Mouse (Mus musculus) embryonic facial prominence, embryonic 12.5 days (tissue): ENCODE results near the gene Ss18l1. TPM values are rescaled to one million over a fixed set of nuclear protein-coding genes. Genes with fewer than 3 reads are reported as not detected.

Source experiments
- ATAC-seq: fragments of 200-750 bp; cut with Nextera tagmentation; 2 replicates; pipeline ENCODE4 v1.8.0; 2017; ENCODE audit not compliant: insufficient number of reproducible peaks, insufficient read depth, low FRiP score, low TSS enrichment
- H3K27ac ChIP-seq: fragments of 300-500 bp; sonication (generic); 2 replicates; pipeline ENCODE4 v1.5.1; 2016; ENCODE audit warnings: mild to moderate bottlenecking
- H3K27me3 ChIP-seq: fragments of 300-500 bp; sonication (generic); 2 replicates; pipeline ENCODE4 v1.6.1; 2016; ENCODE audit warnings: mild to moderate bottlenecking, moderate library complexity
- H3K36me3 ChIP-seq: fragments of 300-500 bp; sonication (generic); 2 replicates; pipeline ENCODE4 v1.6.1; 2016; ENCODE audit warnings: mild to moderate bottlenecking
- H3K4me1 ChIP-seq: fragments of 300-500 bp; sonication (generic); 2 replicates; pipeline ENCODE4 v1.6.1; 2016
- H3K4me2 ChIP-seq: fragments of 300-500 bp; sonication (generic); replicated peaks from 2 replicates; pipeline ENCODE4 v1.6.1; 2016; ENCODE audit warnings: mild to moderate bottlenecking, moderate library complexity
- H3K4me3 ChIP-seq: fragments of 300-500 bp; sonication (generic); 2 replicates; pipeline ENCODE4 v1.5.1; 2016; ENCODE audit warnings: mild to moderate bottlenecking
- H3K9ac ChIP-seq: fragments of 300-500 bp; sonication (generic); 2 replicates; pipeline ENCODE4 v1.6.1; 2016; ENCODE audit warnings: mild to moderate bottlenecking, moderate library complexity
- H3K9me3 ChIP-seq: fragments of 300-500 bp; sonication (generic); 2 replicates; pipeline ENCODE4 v1.6.1; 2016; ENCODE audit warnings: mild to moderate bottlenecking, moderate library complexity
- WGBS: fragments of 180-500 bp; shearing (Covaris S2); methylation state at CpG from one replicate; pipeline ENCODE4 v1.1.7; 2016; 5-methylcytosine and 5-hydroxymethylcytosine counted together
- polyA plus RNA-seq: library from polyadenylated mRNA; unstranded; fragments of >200 nt; fragmentation: Nextera tagmentation; extraction: Ambion mirVana; gene quantifications from 2 replicates; pipeline ENCODE4 v1.2.1, GENCODE M21; 2016

Gene Ss18l1
- polyA plus RNA-seq, 1 experiment from 2014 or later = 10.0 TPM

- peaks cover 7% of the 10 kb centered on the region; the same call in 1 of the 2 replicates for H3K27me3 ChIP-seq
- no peak overlapping the region for H3K4me2 ChIP-seq
- H3K4me3 ChIP-seq = no peak overlapping the region
- H3K4me1 ChIP-seq = peaks cover 22% of the 10 kb centered on the region
- H3K36me3 ChIP-seq = no peaks in the 10 kb centered on the region
- no peak overlapping the region for H3K9ac ChIP-seq
- no peaks in the 10 kb centered on the region for H3K9me3 ChIP-seq
- no peak overlapping the region for H3K27ac ChIP-seq
- ATAC-seq = no peak
- WGBS = 53% methylated on average over 17 of the region's 17 CpGs
Measured at GRCm38 (mm10) chr2:180113909-180114890, 71.9 kb downstream of the Ss18l1 start.

- peaks cover 28% of the 10 kb centered on the region for H3K4me1 ChIP-seq
Measured at GRCm38 (mm10) chr2:180115279-180115678, 73.0 kb downstream of the Ss18l1 start.

GRCm38 (mm10) chr2:180116081-180116493 is 73.8 kb downstream of the Ss18l1 start:
- H3K27me3 ChIP-seq = no peaks in the 10 kb centered on the region
- no peaks in the 10 kb centered on the region for H3K36me3 ChIP-seq
- no peaks in the 10 kb centered on the region for H3K9me3 ChIP-seq
- WGBS = 73% methylated on average over 10 of the region's 10 CpGs
- no peak overlapping the region for H3K27ac ChIP-seq
- no peak overlapping the region for H3K4me2 ChIP-seq
- no peak overlapping the region for H3K9ac ChIP-seq
- H3K4me1 ChIP-seq = peaks cover 29% of the 10 kb centered on the region
- H3K4me3 ChIP-seq = no peak overlapping the region
- ATAC-seq = no peak

More at GRCm38 (mm10) chr2:180115279-180115678, 73.0 kb downstream of the Ss18l1 start:
- Histone ChIP-seq H3K4me3 (no peak overlapping the region), H3K36me3 (no peaks in the 10 kb centered on the region), H3K27me3 (peaks cover 4% of the 10 kb centered on the region; the same call in 1 of the 2 replicates), H3K9me3 (no peaks in the 10 kb centered on the region), H3K27ac (no peak overlapping the region), H3K9ac (no peak overlapping the region), H3K4me2 (no peak overlapping the region)
- 53% methylated on average over 6 of the region's 6 CpGs for WGBS
- ATAC-seq = no peak

GRCm38 (mm10) chr2:180116741-180117484 is 74.6 kb downstream of the Ss18l1 start:
- WGBS = 69% methylated on average over 8 of the region's 8 CpGs
- Histone ChIP-seq H3K27ac (no peak overlapping the region), H3K36me3 (no peaks in the 10 kb centered on the region), H3K4me3 (no peak overlapping the region), H3K4me2 (no peak overlapping the region), H3K9ac (no peak overlapping the region), H3K4me1 (peaks cover 29% of the 10 kb centered on the region), H3K9me3 (no peaks in the 10 kb centered on the region), H3K27me3 (no peaks in the 10 kb centered on the region)
- ATAC-seq = no peak

GRCm38 (mm10) chr2:180117485-180118194 is 75.3 kb downstream of the Ss18l1 start:
- Histone ChIP-seq H3K4me1 (peaks cover 29% of the 10 kb centered on the region), H3K27me3 (no peaks in the 10 kb centered on the region), H3K4me2 (peak overlapping the region; percentile 24; the same call in 1 of the 2 replicates), H3K27ac (no peak overlapping the region), H3K9ac (no peak overlapping the region), H3K4me3 (no peak overlapping the region), H3K9me3 (no peaks in the 10 kb centered on the region), H3K36me3 (no peaks in the 10 kb centered on the region)
- WGBS = 9% methylated on average over 13 of the region's 13 CpGs
- no peak for ATAC-seq

GRCm38 (mm10) chr2:180118661-180119438 is 76.5 kb downstream of the Ss18l1 start, which contains the start of gene Osbpl2:
Osbpl2 (plus strand) TSS chr2:180119306.
- no peaks in the 10 kb centered on the region for H3K27me3 ChIP-seq
- no peaks in the 10 kb centered on the region for H3K9me3 ChIP-seq
- peaks cover 29% of the 10 kb centered on the region for H3K4me1 ChIP-seq
- H3K27ac ChIP-seq = peak within 1 kb of the TSS; percentile 42
- under 1% methylated on average over 55 of the region's 55 CpGs for WGBS
- peak within 1 kb of the TSS; percentile 88 for H3K4me2 ChIP-seq
- H3K4me3 ChIP-seq = peak within 1 kb of the TSS; percentile 77
- H3K36me3 ChIP-seq = peaks cover 7% of the 10 kb centered on the region; the same call in 1 of the 2 replicates
- ATAC-seq = peak; percentile 99
- peak within 1 kb of the TSS; percentile 84 for H3K9ac ChIP-seq

Other genes starting within 250 kb of the Ss18l1 start
- gene Taf4, start 65.9 kb upstream of the Ss18l1 start, polyA plus RNA-seq = 3.8 TPM in 2 replicates
- 13.1 and 14.9 TPM in 2 replicates for gene Lsm14b, start 17.5 kb upstream of the Ss18l1 start, polyA plus RNA-seq
- 618 and 631 TPM in 2 replicates for gene Psma7, start 76 bp upstream of the Ss18l1 start, polyA plus RNA-seq
- 29.0 and 30.4 TPM in 2 replicates for gene Mtg2, start 28.1 kb downstream of the Ss18l1 start, polyA plus RNA-seq
- 0.20 and 0.57 TPM in 2 replicates for gene Hrh3, start 62.0 kb downstream of the Ss18l1 start, polyA plus RNA-seq
- gene Osbpl2, start 76.8 kb downstream of the Ss18l1 start, polyA plus RNA-seq = 40.9 and 41.8 TPM in 2 replicates
- gene Adrm1, start 129.0 kb downstream of the Ss18l1 start, polyA plus RNA-seq = 202 and 204 TPM in 2 replicates
- gene Lama5, start 183.3 kb downstream of the Ss18l1 start, polyA plus RNA-seq = 14.2 and 16.7 TPM in 2 replicates
- 523 and 574 TPM in 2 replicates for gene Rps21, start 214.9 kb downstream of the Ss18l1 start, polyA plus RNA-seq
- 21.2 and 23.5 TPM in 2 replicates for gene Cables2, start 231.0 kb downstream of the Ss18l1 start, polyA plus RNA-seq
- 0.77 and 1.3 TPM in 2 replicates for gene Rbbp8nl, start 247.4 kb downstream of the Ss18l1 start, polyA plus RNA-seq